Mouse (Mus musculus) heart, embryonic 14.5 days (tissue): Measurements from ENCODE around the gene Defb41. TPM values are rescaled to one million over a fixed set of nuclear protein-coding genes. Genes with fewer than 3 reads are reported as not detected.
"Not testable (repeated sequence)": the region's sequence is repeated elsewhere in the genome, so short reads cannot be mapped to it uniquely, and the experiment has no call there.

Source experiments
- ATAC-seq: fragments of 200-750 bp; cut with Nextera tagmentation; 2 replicates; pipeline ENCODE4 v1.8.0; 2017; ENCODE audit warnings: low read depth, moderate TSS enrichment; ENCODE audit not compliant: insufficient number of reproducible peaks, insufficient read depth, low FRiP score
- H3K27ac ChIP-seq, 2 experiments: fragments of 200-500 bp in 1 of 2; fragments of 300-500 bp in 1 of 2; sonication (generic) in 1 of 2; replicated peaks in 1 of 2; 2 replicates each; pipeline ENCODE4 v1.5.1; 2012 to 2014; ENCODE audit warnings: low read depth in 2 of 2, low read length in 2 of 2, control low read depth in 1 of 2, mild to moderate bottlenecking in 1 of 2, mixed read lengths in 1 of 2; ENCODE audit not compliant: control insufficient read depth in 1 of 2, insufficient read depth in 1 of 2
- H3K27me3 ChIP-seq: fragments of 300-500 bp; sonication (generic); 2 replicates; pipeline ENCODE4 v1.6.1; 2014; ENCODE audit warnings: mild to moderate bottlenecking, low read length, control low read depth; ENCODE audit not compliant: control insufficient read depth, insufficient read depth
- H3K36me3 ChIP-seq: fragments of 300-500 bp; sonication (generic); 2 replicates; pipeline ENCODE4 v1.6.1; 2014; ENCODE audit warnings: mild to moderate bottlenecking, control low read depth, low read length, mixed read lengths; ENCODE audit not compliant: control insufficient read depth, insufficient read depth
- H3K4me1 ChIP-seq, 2 experiments: fragments of 200-500 bp in 1 of 2; fragments of 300-500 bp in 1 of 2; sonication (generic) in 1 of 2; 2 replicates each; pipeline ENCODE4 v1.6.1; 2012 to 2014; ENCODE audit warnings: low read length in 2 of 2, control low read depth in 1 of 2, mixed read lengths in 1 of 2; ENCODE audit not compliant: control insufficient read depth in 2 of 2, insufficient read depth in 2 of 2
- H3K4me2 ChIP-seq: fragments of 300-500 bp; sonication (generic); 2 replicates; pipeline ENCODE4 v1.6.1; 2014; ENCODE audit warnings: mild to moderate bottlenecking, low read length
- H3K4me3 ChIP-seq, 2 experiments: fragments of 200-500 bp in 1 of 2; fragments of 300-500 bp in 1 of 2; sonication (generic) in 1 of 2; 2 replicates each; pipeline ENCODE4 v1.5.1; 2012 to 2014; ENCODE audit warnings: low read length in 2 of 2, mild to moderate bottlenecking in 2 of 2, control low read depth in 1 of 2, low read depth in 1 of 2, moderate library complexity in 1 of 2; ENCODE audit not compliant: control insufficient read depth in 1 of 2, insufficient read depth in 1 of 2
- H3K9ac ChIP-seq: fragments of 300-500 bp; sonication (generic); 2 replicates; pipeline ENCODE4 v1.6.1; 2014; ENCODE audit warnings: mild to moderate bottlenecking, low read length
- H3K9me3 ChIP-seq: fragments of 300-500 bp; sonication (generic); 2 replicates; pipeline ENCODE4 v1.6.1; 2016; ENCODE audit warnings: low read length, control low read depth; ENCODE audit not compliant: control insufficient read depth
- WGBS: fragments of 180-500 bp; shearing (Covaris S2); extraction: QIAGEN DNeasy Blood & Tissue Kit; methylation state at CpG from one replicate; pipeline ENCODE4 v1.1.7; 2014; 5-methylcytosine and 5-hydroxymethylcytosine counted together
- polyA plus RNA-seq: library from polyadenylated mRNA; unstranded; fragments of >200 nt; fragmentation: Nextera tagmentation; extraction: Ambion mirVana; gene quantifications from 2 replicates; pipeline ENCODE4 v1.2.1, GENCODE M21; 2014

Defb41 gene
- polyA plus RNA-seq, 1 experiment from 2014 or later: not detected

DNA sequence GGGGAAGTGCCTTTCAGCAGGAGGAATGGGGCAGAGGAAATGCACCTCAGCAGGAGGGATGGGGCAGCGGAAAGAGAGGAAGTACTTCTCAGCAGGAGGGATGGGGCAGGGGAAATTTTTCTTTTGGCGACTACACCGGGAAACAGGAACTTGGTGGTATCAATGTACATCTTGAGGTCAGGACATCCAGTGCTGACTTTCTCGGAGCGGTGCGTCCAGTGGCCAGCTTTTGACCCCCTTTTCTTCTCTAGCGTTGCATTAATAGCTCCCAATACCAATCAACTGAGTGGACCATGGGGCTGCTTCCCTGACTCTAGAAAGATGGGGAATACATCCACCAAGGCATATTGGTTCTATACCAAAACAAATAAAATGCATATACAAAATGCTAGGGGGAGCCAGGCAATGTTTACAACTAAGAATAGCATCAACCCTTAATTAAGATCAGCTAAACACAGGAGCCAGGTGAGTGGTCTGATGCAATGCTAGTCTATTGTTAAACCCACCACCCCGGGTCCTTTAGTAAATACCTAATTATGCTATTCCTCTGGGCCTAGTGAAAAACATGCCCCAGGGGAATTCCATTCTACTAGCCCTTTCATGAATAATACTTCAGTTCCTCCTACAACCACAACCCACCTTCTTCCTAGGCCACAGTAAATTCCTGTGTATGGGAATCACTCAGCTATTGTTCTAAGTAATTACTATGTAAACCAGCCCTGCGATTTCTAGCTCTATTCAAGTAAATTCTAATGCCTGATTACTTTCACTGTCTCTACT, 18.9 kb downstream of the Defb41 start:
- not testable (repeated sequence) for H3K27me3 ChIP-seq, H3K9ac ChIP-seq, H3K36me3 ChIP-seq, H3K4me3 ChIP-seq, H3K4me2 ChIP-seq, H3K4me1 ChIP-seq, H3K9me3 ChIP-seq, H3K27ac ChIP-seq, ATAC-seq
- 83% methylated on average over 9 of the region's 9 CpGs for WGBS

DNA sequence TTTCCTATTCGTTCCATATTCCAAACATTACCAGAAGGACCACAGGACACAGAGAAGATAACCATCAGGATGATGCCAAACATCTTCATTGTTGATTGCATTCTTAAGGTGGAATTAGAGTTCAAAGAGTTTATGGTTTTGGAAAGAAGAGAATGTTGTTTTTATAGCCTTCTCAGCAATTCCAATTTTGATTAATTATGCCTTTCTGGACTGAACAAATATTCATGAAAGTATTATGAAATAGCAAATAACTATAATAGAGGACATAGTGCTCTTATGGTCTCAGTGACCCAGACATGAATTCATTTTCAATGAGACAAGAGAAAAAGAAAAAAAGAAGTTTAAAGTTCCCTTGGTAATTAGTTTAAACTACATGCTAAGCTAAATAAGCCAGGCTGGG, 27.6 kb downstream of the Defb41 start, which contains the start of gene Defb18:
Gene Defb18, minus strand, starts transcription at position 101 of the 400 bp plus-strand sequence.
- Histone ChIP-seq H3K4me2 (no peak within 1 kb of the TSS), H3K27ac (no peak within 1 kb of the TSS), H3K4me1 (no peaks in the 10 kb centered on the region), H3K4me3 (no peak within 1 kb of the TSS), H3K36me3 (no peaks in the 10 kb centered on the region), H3K27me3 (no peaks in the 10 kb centered on the region), H3K9me3 (no peaks in the 10 kb centered on the region), H3K9ac (no peak within 1 kb of the TSS)
- WGBS: 62% methylated on average over 1 of the region's 1 CpGs
- no peak for ATAC-seq

DNA sequence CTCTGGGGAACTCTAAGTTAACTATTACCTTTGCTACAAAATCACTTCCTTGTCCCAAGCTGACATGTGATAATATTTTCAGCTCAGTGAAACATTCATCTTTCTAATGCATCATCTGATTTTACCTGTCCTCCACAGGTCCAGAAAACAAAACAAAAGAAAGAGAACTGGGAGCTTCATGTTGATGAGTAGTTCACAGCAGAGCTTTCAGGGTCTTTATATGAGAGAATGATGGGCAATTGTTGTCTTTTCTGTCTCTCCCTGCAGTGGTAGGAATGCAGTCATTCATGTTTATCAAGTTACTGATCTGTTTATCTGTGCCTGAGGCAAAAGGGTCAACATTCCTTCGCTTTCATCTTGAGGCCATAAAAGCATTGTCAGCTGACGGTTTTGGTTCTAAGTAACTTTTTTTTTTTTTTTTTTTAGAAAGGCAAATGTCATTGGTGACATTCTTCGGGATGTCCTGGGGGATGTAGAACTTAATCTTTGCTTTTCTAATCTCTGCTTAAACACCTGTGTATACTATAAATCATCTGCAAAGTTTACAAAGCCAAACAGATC, 41.5 kb downstream of the Defb41 start:
- no peak overlapping the region for H3K4me2 ChIP-seq
- H3K27me3 ChIP-seq: no peaks in the 10 kb centered on the region
- H3K27ac ChIP-seq: no peak overlapping the region
- no peak overlapping the region for H3K4me3 ChIP-seq
- no peaks in the 10 kb centered on the region for H3K4me1 ChIP-seq
- no peak for ATAC-seq
- H3K9ac ChIP-seq: no peak overlapping the region
- no peaks in the 10 kb centered on the region for H3K9me3 ChIP-seq
- H3K36me3 ChIP-seq: no peaks in the 10 kb centered on the region
- 20% methylated on average over 3 of the region's 3 CpGs for WGBS

Other genes starting within 250 kb of the Defb41 start
- not detected in 2 replicates for gene Crisp4, start 119.2 kb downstream of the Defb41 start, polyA plus RNA-seq
- not detected in 2 replicates for gene Defb18, start 27.7 kb downstream of the Defb41 start, polyA plus RNA-seq